Mouse (Mus musculus): Measurements from ENCODE around the gene Haus3.

DNA sequence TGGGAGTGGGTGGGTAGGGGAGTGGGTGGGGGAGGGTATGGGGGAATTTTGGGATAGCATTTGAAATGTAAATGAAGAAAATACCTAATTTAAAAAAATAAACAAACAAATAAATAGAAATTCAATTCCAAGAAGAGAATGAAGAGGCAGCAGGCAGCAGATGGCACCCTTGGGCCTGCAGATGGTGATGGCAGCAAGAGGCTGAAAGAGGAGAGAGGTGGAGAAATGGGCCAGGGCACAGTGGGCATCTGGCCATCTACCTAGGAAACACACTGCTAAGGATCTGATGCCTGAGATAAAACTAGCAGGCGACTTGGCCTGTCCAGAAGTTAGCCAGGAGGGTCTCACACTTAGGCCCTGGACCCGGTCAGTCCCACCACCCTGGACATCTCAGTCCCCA lies 35.6 kb upstream of the Haus3 start:
- TF ChIP-seq CTCF (IDR thresholded peaks at IDR 0.05; ENCODE audit: control insufficient read depth, insufficient read depth, insufficient replicate concordance, low read depth, low read length) (no peak), POLR2A (IDR thresholded peaks at IDR 0.05; ENCODE audit: control insufficient read depth, low read depth, low read length) (no peak)
